Mouse (Mus musculus) R1 (cell line): ENCODE results near the gene Pax3.

ENCODE experiments used
- DNase-seq: peaks from one replicate; pipeline ENCODE4 v3.0.0-alpha.2; 2018; ENCODE audit warnings: low read depth, low spot score

Gene Pax3

DNA sequence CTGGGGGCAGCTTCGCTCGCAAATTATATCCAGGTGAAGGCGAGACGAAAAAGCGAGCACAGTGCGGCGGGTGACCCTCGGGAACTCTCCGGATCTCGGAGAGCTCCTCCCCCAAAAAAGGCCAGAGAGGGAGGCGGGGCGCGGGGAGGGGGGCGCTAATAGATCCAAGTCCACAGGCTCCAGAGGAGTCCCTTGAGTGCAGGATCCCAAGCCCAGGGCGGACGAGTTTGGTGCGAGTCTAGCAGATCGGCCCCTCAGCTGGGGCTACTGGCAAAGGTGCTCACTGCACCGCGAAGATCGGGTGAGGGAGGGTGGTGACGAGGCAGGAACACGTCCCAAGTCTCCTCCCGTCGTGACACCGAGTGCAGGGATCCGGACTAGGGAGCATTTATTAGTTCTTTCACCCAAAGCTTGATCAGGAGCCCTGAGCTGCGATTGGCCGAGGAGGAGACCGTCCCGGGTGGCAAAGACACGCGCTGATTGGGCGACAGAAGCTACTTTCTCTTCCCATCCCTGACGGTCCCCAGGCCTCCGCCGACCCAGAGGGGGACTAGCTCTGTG, at the start of gene Pax3:
TSS of gene Pax3 (minus strand) at position 384 of the 561 bp plus-strand sequence.
- DNase-seq = peak; percentile 66

- DNase-seq = no peak
Observed at GRCm38 (mm10) chr1:78234306-78234705, 37.4 kb upstream of the Pax3 start.

- no peak for DNase-seq
Observed at GRCm38 (mm10) chr1:78231901-78232546, 35.1 kb upstream of the Pax3 start.

DNA sequence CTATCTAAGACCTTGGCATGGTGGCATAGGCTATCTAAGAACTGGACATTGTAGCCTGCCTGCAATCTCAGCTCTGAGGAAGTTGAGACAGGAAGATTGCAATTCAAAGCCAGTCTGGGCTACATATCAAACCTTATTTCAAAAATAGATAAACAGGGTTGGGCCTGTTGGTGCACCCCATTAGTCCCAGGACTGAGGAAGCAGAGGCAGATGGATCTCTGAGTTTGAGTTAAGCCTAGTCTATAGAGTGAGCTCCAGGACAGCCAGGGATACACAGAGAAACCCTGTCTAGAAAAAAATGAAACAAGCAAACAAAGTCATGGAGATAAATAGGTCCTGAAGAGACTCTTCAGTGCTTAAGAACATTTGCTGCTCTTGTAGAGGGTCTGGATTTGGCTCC, 32.9 kb upstream of the Pax3 start:
- no peak for DNase-seq

GRCm38 (mm10) chr1:78228771-78229170, 31.8 kb upstream of the Pax3 start:
- no peak for DNase-seq

GRCm38 (mm10) chr1:78218057-78218780, 21.3 kb upstream of the Pax3 start:
- no peak for DNase-seq

- peak; percentile 39 for DNase-seq
Observed at GRCm38 (mm10) chr1:78217151-78218034, 20.5 kb upstream of the Pax3 start.

DNA sequence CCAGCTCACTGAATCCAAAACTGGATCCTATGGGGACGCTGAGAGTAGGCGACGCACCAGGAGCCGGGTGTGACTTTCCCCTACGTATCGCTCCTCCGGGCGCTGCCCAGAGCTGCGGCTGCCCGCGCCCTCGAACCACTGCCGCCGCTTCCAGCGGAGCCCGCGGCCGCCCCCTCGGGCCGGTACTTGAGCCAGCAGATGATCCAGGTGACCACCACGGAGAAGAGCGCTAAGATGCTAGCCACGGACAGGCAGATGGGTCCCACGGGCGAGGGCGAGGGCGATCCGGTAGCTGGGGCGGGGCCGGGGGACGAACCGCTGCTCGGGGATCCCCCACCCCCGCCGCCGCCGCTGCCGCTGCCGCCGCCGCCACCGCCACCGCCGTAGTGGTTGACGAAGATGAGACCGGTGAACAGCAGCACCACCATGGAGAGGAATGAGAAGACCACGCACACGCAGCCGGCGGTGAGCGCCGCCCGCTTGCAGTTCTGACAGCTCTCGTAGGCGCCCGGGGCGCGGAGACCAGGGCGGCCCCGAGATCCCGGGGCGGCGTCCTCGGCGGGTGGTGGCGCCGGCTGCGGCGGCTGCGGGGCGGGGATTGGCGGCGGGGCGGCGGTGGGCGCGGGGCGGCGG, 19.7 kb upstream of the Pax3 start:
- peak; percentile 42 for DNase-seq

DNA sequence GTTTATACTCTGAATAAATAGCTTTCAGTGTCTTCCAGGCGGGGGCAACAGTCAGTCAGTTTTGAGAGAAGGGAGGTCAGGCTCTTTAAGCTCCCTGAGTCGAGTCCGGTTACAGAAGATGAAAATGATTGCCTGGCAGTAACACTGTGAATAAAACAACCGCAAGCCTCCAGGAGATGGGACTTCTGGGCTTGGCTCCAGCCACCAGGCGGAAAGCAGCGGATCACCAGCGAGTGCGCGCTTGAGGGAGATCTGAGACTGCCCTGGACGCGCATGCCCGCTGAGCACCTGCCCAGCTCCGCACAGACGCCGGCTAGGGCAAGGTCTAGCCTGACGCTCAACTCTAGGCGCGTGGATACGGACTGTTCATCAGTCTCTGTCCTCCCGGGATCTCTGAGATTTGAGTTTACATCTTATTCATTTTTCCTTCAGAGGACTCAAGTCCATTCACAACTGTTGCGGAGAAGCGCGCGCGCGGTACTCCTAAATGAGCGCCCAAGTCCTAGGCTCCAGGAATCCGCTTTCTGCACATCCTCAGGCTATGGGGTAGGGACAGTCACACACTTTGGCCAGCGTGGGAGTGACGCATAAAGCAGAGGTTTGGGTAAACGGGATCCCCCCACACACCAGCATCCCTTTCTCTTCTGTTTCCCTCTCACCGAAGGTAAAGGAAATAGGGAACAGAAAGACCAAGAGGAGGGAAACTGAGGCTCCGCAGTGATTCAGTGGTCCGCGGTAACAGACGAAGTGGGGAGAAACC, 19.0 kb upstream of the Pax3 start:
- peak; percentile 60 for DNase-seq

DNA sequence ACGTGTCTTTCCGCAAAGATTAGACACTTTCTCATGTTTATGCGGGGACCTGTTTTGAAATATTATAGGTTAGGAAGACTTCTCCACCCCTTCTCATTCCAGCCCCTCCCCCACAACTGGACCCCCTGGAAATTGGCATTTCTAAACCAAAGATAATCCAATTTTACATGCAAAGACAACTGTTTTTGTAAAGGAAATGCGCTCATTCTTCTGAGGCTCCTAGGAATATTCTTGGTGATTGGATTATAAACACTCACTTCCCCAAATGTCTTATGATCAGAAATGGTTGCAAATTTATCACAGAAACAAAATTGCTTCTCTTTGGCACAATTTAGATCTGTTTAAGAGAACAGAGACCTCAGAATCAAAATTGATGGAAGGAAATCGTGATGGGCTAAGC, 14.1 kb upstream of the Pax3 start:
- no peak for DNase-seq

- DNase-seq = no peak
Observed at GRCm38 (mm10) chr1:78210568-78210967, 13.6 kb upstream of the Pax3 start.

DNA sequence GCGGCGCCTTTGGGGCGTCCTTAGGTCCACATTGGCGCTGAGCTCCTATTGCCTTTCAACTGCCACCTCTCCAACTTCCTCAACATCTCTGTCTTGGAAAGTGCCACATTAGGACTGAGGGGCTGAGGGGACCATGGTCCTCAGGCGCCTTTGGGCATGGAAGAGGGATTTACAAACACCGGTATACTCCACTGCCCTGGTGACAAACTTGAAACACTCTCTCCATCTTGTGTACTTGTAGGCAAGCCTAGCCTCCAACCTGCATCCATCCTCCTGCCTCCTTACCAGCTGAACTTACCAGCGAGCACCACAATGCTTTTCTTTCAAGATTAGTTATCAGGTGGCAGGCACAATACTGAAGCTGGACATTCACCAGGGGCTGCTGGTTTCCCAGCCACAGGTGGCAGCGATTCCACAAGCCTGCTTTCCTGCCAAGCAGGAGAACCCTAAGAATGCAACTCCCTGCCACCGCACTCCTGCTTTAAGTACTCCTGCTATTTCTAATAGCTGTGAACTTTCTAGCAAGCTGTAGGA, 11.4 kb upstream of the Pax3 start:
- DNase-seq = no peak

GRCm38 (mm10) chr1:78204341-78204740, 7.4 kb upstream of the Pax3 start:
- DNase-seq = no peak

- DNase-seq = no peak
Observed at GRCm38 (mm10) chr1:78203622-78204211, 6.8 kb upstream of the Pax3 start.

- DNase-seq = no peak
Observed at GRCm38 (mm10) chr1:78203086-78203614, 6.2 kb upstream of the Pax3 start.

GRCm38 (mm10) chr1:78202466-78203085, 5.6 kb upstream of the Pax3 start:
- DNase-seq = no peak

DNA sequence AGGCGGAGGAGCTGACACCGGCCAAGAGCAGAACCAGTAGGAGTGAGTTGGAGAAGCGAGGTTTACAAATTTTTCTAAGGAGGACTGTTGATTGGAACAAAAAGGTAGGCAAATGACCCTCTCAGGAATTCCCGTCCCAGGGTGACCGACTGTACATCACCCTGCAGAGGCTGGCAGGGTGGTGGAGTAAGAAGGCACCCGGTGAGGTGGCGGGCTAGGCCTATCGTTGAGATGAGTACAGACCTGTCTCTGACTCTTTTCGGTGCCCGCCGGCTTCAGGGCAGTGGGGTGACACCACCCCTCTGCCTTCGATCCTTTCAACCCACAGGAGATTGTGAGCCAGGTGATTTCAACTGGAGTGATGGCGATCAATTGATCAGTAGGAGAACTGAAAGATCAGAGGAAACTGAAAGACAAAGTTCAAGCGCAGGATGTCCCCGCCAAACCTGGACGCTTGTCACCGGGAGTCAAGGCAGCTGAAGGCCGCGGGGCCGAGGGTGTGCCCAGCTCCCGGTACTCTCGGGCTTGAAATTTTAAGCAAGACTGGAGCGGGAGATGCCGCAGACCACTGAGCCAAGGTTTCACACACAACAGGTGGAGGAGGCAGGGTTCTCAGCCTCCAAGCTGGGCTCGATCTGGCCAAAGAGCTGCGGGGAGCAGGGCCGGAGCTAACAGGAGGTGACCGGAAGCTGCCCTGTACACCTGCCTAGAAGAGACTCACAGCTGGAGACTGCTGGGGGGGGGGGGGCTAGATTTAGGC, 4.5 kb upstream of the Pax3 start:
- no peak for DNase-seq

- DNase-seq = peak; percentile 49
Observed at GRCm38 (mm10) chr1:78200191-78200590, 3.3 kb upstream of the Pax3 start.

DNA sequence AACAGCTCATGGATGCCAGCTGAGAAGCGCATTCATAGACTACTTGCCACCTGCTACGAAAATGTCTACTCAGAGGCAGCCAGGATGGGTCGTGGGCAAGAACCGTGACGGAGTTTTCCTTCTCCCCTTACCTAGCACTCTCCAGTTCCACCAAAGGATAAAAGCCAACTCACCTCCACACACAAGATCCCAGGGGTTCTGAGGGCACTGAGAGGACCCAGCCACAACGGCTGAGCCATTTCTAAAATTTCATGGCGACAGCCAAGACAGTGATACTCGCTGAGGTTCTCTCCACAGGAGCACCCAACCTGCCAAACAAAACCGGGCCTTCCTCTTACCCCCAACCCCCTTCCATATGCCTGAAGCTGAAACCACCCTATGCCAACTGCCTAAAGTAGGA, 2.3 kb upstream of the Pax3 start:
- DNase-seq = no peak
